Mouse (Mus musculus): ENCODE measurements around the gene Kcnj12. TPM values are rescaled to one million over a fixed set of nuclear protein-coding genes. Genes with fewer than 3 reads are reported as not detected.

Gene Kcnj12
- polyA plus RNA-seq, 1 experiment: 7.3 TPM

DNA sequence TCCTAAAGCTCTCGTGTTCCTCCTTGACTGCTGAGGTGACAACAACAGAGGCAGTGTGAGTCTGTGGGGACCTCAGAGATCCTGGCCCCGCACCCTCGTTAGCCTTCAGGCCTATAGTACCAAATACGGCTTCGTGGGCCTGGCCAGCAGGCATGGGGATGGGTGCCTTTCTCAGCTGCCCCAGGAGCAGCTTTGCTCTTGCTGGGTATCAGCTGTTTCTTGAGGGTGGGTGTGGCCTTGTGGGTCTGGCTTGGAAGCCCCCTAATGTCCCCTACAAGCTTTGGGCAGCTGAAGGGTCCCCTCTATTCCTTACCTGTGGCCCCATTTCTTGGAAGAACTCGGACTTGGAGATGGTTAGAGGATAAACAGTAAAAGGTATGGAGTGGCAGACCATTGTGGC is 4.0 kb downstream of the Kcnj12 start:
- no peak for DNase-seq (ENCODE audit: low read depth)
- no peak for TF ChIP-seq CTCF (IDR thresholded peaks at IDR 0.05; ENCODE audit: borderline replicate concordance, extremely low read depth, insufficient read depth, insufficient read length)
- TF ChIP-seq POLR2A (IDR thresholded peaks at IDR 0.05; ENCODE audit: borderline replicate concordance, extremely low read depth, insufficient read depth, insufficient read length, poor library complexity, severe bottlenecking): no peak

- TF ChIP-seq CTCF (IDR thresholded peaks at IDR 0.05; ENCODE audit: borderline replicate concordance, extremely low read depth, insufficient read depth, insufficient read length) (no peak), POLR2A (IDR thresholded peaks at IDR 0.05; ENCODE audit: borderline replicate concordance, extremely low read depth, insufficient read depth, insufficient read length, poor library complexity, severe bottlenecking) (no peak)
- peak; percentile 36 for DNase-seq (ENCODE audit: low read depth)
Measured at GRCm38 (mm10) chr11:61027160-61027559, 4.8 kb downstream of the Kcnj12 start.

DNA sequence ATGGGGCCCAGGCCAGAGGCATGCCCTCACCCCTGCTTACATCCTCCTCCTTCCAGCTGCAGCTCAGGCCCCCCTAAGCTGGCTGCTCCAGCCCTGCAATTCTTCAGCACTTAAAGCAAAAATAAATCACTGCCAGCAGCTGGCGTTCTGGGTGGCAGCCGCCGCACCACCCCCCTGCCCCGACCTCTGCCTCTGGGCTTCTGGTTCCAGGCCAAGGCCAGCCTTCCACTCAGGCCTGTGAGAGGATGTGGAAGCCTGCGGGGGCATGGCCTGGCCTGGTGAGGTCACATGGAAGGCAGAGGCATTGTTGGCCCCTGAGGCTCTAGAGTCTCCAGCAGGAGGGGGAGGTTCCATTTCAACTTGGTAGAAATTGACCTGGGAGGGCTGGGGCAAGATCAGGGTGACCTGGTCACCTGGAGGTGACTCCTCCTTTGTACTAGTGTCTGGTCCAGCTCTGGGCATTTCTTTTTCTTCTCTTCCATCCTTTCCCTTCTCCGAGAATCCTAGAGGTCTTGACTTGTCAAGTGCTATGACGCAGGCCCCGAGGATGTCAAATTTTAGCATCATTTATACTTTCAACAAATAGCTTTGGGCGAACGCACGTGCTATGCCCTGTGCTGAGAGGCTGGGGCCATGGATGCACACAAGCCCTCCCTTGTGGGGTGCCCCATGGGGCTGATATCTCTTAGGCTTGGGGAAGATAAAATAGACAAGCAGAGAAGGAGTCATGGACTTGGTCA is 6.0 kb downstream of the Kcnj12 start:
- DNase-seq (ENCODE audit: low read depth): no peak
- TF ChIP-seq POLR2A (IDR thresholded peaks at IDR 0.05; ENCODE audit: borderline replicate concordance, extremely low read depth, insufficient read depth, insufficient read length, poor library complexity, severe bottlenecking) (no peak), CTCF (IDR thresholded peaks at IDR 0.05; ENCODE audit: borderline replicate concordance, extremely low read depth, insufficient read depth, insufficient read length) (no peak)

DNA sequence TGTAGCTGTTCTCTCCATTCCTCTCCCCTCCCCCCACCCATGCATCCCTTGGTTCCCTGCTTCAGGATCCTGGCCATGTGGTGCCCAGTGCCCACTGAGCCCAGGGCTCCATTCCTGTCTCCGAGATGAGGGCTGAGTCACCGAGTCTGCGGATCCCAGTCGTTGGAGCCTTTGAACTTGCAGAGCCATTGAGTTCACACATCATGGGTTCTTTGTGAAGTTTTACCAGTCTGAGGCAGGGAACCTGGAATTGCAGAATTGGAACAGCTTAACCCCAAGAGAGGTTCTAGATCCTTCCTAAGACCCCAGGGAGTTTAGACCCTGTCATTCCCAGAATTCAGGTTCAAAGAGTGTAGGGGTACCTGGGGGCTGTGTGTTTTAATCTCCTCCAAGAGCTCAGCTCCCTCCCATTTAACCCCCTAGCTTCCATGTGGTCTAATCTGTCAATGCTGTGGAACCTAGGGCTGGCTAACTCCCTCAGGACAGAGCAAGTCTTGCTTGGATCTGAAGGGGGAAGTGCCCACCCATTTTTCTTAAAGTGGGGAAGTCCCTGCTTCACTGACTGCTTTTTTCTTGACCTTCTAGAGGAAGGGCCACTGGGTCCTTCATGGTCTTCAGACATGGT is 6.9 kb downstream of the Kcnj12 start:
- TF ChIP-seq POLR2A (IDR thresholded peaks at IDR 0.05; ENCODE audit: borderline replicate concordance, extremely low read depth, insufficient read depth, insufficient read length, poor library complexity, severe bottlenecking) (no peak), CTCF (IDR thresholded peaks at IDR 0.05; ENCODE audit: borderline replicate concordance, extremely low read depth, insufficient read depth, insufficient read length) (no peak)
- no peak for DNase-seq (ENCODE audit: low read depth)

DNA sequence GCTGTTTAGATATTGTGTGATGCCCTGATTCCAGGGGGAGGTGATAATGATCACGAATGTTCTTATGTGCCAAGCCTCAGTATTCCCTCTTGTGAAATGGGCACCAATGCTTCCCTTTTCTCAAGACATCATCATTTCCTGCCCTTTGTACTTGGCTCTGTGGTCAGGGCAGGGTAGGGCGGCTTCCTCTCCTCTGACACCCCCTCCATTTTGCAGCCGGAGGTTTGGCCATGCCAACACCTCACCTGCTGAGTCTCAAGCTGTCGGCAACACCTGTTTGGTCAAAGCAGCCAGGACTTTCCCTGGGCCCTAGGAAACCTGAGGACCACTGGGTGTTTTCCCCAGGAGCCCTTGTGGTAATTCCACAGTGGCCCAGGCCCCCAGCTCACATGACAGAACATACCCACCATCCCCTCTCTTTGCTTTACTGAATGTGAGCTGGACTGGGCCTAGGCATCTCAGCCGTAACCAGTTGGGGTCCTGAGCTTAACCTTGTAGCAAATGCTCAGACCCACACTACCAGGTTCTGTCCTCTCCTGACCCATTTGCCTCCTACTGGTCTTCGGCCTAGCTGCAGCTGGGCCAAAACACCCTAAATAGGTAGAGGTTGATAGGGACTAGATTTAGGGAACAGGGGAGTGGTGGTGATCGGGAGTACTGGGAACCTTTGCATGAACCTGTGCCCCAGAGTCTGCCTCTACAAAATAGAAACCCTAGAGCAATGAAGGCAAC is 7.7 kb downstream of the Kcnj12 start:
- DNase-seq (ENCODE audit: low read depth): no peak
- TF ChIP-seq POLR2A (IDR thresholded peaks at IDR 0.05; ENCODE audit: borderline replicate concordance, extremely low read depth, insufficient read depth, insufficient read length, poor library complexity, severe bottlenecking) (no peak), CTCF (IDR thresholded peaks at IDR 0.05; ENCODE audit: borderline replicate concordance, extremely low read depth, insufficient read depth, insufficient read length) (no peak)

DNA sequence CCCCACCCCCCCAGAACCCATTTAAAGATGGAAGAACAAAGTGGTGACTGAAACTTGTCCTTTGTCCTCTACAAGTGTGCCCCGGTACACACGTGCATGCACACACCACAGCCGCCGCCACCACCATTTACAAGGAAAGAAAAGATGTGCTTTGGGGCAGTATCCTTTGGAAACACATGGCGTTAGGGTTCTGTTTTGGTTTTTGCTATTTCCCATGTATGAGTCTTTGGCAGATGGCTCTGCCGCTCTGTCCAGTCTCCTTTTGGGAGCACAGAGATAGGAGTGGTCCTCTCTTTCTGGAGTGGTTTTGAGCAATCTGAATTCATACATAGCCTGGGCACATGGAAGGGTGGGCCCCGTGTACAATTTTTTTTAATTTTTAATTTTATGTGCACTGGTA is 8.8 kb downstream of the Kcnj12 start:
- DNase-seq (ENCODE audit: low read depth): no peak
- TF ChIP-seq POLR2A (IDR thresholded peaks at IDR 0.05; ENCODE audit: borderline replicate concordance, extremely low read depth, insufficient read depth, insufficient read length, poor library complexity, severe bottlenecking) (no peak), CTCF (IDR thresholded peaks at IDR 0.05; ENCODE audit: borderline replicate concordance, extremely low read depth, insufficient read depth, insufficient read length) (no peak)

- no peak for TF ChIP-seq CTCF (IDR thresholded peaks at IDR 0.05; ENCODE audit: borderline replicate concordance, extremely low read depth, insufficient read depth, insufficient read length)
- no peak for TF ChIP-seq POLR2A (IDR thresholded peaks at IDR 0.05; ENCODE audit: borderline replicate concordance, extremely low read depth, insufficient read depth, insufficient read length, poor library complexity, severe bottlenecking)
- DNase-seq (ENCODE audit: low read depth): no peak
Measured at GRCm38 (mm10) chr11:61031658-61032445, 9.5 kb downstream of the Kcnj12 start.

DNA sequence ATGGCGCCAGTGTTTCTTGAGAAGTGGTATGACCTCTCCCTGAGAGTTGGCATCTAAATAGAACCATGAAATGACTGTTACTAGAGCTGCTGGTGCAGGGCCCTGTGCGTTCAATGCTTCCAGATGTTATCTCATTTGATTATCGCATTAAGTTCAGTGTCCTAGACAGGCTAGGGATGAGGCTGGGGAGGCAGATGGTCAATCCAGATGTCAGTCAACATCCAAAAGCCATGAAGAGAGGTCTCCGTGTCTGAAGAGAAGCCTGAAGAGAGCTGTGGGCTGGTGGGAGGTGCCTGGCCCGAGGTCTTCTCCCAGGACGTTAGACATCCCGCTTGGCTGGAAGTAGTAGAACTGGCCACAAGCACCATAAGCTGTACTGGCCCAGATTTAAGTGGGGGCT is 10.1 kb downstream of the Kcnj12 start:
- TF ChIP-seq POLR2A (IDR thresholded peaks at IDR 0.05; ENCODE audit: borderline replicate concordance, extremely low read depth, insufficient read depth, insufficient read length, poor library complexity, severe bottlenecking) (no peak), CTCF (IDR thresholded peaks at IDR 0.05; ENCODE audit: borderline replicate concordance, extremely low read depth, insufficient read depth, insufficient read length) (no peak)
- DNase-seq (ENCODE audit: low read depth): no peak

DNA sequence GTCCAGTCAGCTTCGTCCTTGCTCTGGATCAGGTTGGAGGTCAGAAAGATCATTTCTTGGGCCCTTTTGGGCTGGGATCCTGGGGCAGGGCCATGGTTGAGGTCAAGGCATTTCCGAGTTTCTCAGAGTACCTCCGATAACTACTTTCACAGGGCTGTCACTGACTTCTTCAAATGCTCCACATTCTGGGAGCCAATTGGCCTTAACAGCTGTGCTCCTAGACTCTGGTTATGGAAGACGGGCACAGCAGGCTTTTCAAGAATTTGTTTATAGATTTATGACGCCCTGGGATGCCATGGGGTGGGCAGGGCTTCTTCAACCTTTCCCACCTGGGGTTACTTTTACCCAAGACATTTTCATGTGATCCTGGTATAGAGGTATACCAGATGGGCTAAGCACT is 10.8 kb downstream of the Kcnj12 start:
- DNase-seq (ENCODE audit: low read depth): no peak

DNA sequence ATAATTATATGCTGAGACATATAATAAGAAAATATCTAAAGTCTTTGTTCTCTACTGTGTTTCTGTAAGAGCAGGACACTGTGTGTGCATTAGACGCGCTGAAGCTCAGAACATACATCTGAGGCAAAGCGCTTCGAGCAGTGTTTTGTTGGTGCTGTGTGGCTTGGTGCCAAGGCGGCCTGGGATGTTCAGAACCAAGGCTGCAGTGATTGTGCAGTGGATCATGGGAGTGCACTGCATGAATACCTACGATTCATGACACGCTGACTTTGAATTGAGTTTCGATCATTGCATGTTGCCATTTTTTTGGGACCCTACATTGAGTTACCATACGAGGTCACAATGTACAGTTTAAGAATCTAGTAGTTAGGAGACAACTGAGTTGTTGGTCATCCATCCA is 14.3 kb downstream of the Kcnj12 start:
- no peak for TF ChIP-seq CTCF (IDR thresholded peaks at IDR 0.05; ENCODE audit: borderline replicate concordance, extremely low read depth, insufficient read depth, insufficient read length)
- no peak for TF ChIP-seq POLR2A (IDR thresholded peaks at IDR 0.05; ENCODE audit: borderline replicate concordance, extremely low read depth, insufficient read depth, insufficient read length, poor library complexity, severe bottlenecking)
- DNase-seq (ENCODE audit: low read depth): no peak

More for the DNA sequence above, 10.8 kb downstream of the Kcnj12 start:
- no peak for TF ChIP-seq CTCF (IDR thresholded peaks at IDR 0.05; ENCODE audit: borderline replicate concordance, extremely low read depth, insufficient read depth, insufficient read length)
- TF ChIP-seq POLR2A (IDR thresholded peaks at IDR 0.05; ENCODE audit: borderline replicate concordance, extremely low read depth, insufficient read depth, insufficient read length, poor library complexity, severe bottlenecking): no peak

Measured in brain, embryonic 14.5 days (tissue).